Mouse (Mus musculus): ENCODE data around the gene Ltn1.

Gene Ltn1

DNA sequence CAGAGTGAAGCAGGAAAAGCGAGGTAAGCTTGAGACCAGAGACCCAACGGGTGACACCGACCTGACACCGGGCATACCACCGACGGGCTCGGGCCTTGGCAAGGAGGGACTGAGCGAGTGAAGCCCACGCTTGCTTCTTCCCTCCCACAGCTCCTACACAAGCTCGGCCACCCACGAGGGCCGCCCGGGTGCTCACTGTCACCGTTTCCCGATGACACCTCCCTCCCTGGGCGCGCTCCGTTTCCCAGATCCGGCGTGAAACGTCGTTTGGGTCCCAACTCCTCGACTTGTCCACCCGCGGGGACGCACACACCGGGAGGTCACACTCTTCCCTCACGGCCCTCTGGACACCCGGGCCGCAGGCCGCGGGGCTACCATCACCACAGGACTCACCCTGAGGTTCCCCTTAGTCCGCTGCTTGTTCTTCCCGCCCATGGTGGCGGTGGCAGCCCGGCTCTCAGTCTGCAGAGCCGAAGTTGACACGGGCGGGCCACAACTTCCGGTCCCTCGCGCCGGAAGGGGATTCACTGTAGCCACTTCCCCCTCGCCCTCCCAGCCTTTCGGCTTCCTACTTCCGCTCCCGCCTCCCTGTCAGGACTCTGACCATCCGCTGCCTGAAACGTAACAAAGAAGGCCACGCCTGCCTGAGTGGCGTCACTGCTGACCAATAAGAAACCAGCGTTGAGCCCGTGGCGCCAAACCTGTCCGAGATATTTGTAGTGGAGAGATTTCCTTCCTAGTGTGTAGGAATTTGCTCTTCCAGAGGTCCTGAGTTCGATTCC, at the start of gene Ltn1:
Gene Ltn1 (minus strand): TSS at position 580 of the 782 bp plus-strand sequence.
- DNase-seq (ENCODE audit: low read depth, low spot score) = peak; percentile 98

DNA sequence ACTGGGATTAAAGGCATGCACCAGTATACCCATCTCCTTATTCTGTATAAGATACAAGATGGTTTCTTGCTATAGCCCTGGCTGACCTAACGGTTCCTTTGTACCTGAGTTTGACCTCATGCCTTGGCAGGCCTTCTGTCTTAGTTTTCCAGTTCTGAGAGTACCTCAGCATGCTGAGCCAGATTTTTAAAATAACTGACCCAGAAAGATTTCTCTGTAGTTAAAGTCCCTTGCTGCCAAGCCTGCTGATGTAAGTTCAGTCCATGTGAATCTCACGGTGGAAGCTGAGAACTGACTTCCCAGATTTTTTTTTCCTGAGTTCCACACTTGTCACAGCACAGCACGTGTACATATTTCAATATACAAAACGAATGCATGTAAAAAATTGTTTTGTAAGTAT, 38.2 kb upstream of the Ltn1 start:
- DNase-seq (ENCODE audit: low read depth, low spot score) = no peak

DNA sequence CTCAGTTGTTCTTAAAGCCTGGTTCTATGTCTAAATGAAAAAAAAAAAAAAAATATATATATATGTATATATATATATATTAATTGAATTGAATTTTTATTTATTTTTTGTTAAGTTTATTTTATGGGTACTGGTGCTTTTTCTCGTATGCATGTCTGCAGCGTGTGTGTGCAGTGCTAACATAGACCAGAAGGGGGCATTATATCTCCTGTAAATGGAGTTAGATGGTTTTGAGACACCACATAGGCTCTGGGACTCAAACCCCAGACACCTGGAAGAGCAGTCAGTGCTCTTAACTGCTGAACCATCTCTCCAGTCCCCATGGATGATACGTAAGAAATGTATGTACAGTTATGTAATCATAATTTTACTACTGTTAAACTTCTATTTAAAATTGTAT, 26.3 kb upstream of the Ltn1 start:
- DNase-seq (ENCODE audit: low read depth, low spot score) = peak; percentile 42

DNA sequence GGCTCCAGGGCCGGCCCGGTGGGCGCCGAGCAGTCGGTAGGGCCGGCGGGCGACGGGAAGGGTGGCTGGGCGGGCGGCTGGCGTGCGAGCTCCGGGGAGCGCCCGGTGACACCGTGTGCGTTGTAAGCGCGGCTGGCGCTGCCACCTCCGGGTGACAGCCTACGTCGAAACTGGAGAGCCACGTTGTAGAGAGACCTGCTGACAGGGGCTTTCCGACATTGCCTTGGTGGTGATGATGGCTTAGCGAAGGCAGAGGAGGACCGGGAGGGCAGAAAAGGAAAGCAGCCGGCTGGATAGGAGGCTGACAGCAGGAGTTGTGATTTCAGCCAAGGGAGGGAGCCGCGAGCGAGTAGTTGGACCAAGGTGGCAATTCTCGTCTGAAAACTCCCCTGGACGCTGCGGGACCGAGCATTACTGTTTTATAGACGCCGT, 22.8 kb upstream of the Ltn1 start:
- DNase-seq (ENCODE audit: low read depth, low spot score) = peak; percentile 78

DNA sequence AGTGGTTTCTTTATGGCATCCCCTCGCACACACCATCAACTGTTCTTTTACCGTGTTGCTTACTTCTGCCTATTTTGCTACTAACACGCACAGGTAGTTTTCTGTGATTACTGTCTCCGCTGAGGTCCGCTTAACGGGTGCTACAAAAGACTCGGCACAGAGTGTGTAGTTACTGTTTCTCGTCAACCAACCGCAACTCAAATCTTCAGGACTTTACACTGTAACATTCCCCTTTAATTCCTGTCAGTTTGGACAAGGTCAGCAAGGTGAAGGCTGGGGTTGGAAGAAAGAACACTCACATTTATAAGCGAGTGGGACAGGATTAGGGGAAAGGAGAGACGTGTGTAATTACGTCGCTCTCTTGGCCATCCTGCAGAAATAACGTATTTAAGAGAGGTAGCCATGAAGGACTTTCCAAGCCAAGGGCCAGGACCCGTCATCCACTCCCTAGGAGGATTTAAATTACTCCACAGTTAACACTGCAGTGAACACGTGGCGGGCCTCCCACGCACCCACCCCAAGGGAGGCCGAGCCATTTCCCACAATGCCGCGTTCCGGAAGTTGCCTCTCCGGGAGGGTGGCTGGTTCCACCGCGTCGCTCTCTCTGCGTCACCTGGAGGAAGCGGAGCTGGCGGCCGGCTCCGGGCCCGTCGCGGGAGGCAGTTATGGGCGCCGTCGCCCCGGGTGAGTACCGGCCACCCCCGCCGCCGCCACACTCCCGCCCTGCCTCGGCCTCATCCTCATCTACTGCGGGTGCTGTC, 22.2 kb upstream of the Ltn1 start, which contains the start of gene Usp16:
Gene Usp16 (plus strand): TSS at position 285 of the 761 bp plus-strand sequence.
- peak; percentile 95 for DNase-seq (ENCODE audit: low read depth, low spot score)

DNA sequence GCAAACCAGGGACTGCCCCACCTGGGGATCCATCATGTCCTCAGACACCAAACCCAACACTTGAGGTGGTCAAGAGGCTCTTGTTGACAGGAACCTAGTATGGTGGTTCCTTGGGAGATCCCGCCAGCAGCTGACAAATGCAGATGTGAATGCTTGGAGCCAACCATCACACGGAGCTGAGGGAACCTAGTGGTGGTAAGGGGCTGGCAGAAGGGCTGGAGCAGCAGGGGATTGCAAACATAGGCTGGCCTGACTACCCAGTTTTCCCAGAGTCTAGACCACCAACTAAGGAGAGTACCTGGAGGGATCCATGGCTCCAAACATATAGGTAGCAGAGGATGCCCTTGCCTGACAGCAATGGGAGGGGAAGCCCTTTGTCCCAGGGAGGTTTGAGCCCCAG, 20.8 kb upstream of the Ltn1 start:
- no peak for DNase-seq (ENCODE audit: low read depth, low spot score)

DNA sequence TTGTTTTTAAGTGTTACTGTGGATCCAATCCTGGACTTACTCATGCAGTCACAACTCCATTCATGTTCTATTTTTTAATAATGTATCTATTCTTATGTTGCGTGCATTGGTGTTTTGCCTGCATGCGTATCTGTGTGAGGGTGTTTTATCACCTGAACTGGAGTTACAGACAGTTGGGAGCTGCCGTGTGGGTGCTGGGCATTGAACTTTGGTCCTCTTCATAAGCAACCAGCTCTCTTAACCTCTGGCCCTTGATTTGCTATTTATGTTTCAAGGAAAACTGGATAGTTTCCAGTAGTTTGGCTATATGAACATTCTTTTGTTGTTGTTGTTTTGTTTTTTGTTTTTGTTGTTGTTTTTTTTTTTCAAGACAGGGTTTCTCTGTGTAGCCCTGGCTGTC, 13.1 kb upstream of the Ltn1 start:
- DNase-seq (ENCODE audit: low read depth, low spot score) = no peak

DNA sequence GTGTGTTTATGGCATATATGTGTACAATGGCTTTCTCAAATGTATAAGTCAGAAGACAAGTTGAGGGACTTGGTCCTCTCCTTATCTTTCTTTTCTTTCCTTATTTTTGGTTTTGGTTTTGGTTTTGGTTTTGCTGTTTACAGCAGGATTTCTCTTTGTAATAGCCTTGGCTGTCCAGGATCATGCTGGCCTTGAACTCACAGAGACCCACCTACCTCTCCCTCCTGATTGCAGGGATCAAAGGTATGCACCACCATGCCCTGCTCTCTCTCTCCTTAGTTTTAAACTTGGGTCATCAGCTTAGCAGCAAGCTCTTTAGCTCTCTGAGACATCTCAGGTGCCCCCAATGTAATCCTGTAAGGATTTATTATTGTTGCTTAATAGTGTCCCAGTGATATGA, 12.7 kb upstream of the Ltn1 start:
- no peak for DNase-seq (ENCODE audit: low read depth, low spot score)

DNA sequence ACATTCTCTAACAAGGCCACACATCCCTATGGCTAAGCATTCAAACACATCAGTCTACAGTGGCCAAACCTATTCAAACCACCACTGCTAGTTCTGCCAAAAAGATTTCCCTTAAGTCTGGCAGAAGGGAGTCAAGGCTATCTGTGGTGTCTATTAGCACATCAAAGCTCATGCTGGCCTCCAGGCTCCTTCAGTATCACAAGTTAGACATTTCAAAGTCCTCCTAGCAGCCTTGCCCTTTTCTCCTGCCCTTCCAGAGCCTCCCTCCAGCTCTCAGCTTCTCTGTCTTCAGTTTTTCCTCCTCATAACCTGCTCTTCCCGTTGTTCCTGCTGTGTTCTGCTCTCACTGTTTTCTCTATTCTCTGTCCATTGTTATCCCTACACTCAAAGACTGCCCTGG, 11.7 kb upstream of the Ltn1 start:
- DNase-seq (ENCODE audit: low read depth, low spot score) = no peak

DNA sequence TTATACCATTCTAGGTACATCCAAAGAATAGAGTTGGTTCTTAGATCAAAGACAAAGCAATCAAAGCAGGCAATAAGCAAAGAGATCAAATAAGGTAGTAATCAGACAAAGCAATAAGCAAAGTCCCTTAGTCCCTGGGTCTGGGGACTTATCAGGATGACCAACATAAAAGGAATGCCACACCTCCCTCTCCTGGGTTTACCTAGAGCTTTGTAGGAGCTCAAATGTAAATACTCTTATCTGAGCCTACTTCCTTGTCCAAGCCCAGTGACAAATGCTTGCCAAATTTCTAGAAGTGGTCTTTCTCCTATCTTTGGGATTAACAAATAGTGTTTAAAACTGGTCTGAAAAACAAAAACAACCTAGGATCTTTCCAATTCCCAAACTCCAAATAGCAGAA, 10.8 kb upstream of the Ltn1 start:
- no peak for DNase-seq (ENCODE audit: low read depth, low spot score)

DNA sequence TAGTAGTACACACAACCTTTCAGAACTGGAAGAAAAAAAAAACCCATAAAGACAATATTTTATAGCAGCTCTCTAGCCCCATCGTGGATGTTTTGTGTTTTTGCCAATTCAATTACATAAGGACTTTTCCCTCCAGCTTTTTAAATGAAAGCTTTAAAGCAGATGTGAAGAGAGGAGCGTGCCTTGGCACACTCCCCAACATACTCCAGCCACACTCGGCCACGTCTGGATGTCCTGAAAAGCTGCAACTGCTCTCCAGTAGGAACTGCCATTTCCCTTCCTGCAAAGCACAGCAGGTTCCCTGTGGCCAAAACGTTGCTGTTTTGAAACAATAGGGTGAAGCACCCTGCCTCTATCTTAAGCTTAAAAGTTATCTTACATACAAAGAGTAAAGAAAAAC, 9.9 kb upstream of the Ltn1 start:
- DNase-seq (ENCODE audit: low read depth, low spot score) = no peak

DNA sequence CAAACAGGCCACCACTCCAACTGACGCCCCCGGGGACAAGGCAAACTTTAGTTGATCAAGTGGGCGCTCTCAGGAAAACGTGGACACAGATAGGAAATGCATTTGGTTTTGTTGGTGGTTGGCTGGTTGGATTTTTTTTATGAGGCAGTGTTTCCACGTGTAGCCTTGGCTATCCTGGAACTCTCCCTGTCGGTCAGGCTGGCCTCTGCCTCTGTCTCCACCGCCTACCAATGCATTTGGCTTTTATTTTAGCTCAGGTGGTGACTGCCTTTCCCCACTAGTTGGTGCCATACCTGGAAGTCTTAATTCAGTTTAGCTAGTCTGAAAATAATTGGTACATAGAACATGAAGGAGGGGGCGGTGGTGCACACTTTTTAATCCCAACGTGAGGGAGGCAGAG, 8.7 kb upstream of the Ltn1 start:
- peak; percentile 66 for DNase-seq (ENCODE audit: low read depth, low spot score)

DNA sequence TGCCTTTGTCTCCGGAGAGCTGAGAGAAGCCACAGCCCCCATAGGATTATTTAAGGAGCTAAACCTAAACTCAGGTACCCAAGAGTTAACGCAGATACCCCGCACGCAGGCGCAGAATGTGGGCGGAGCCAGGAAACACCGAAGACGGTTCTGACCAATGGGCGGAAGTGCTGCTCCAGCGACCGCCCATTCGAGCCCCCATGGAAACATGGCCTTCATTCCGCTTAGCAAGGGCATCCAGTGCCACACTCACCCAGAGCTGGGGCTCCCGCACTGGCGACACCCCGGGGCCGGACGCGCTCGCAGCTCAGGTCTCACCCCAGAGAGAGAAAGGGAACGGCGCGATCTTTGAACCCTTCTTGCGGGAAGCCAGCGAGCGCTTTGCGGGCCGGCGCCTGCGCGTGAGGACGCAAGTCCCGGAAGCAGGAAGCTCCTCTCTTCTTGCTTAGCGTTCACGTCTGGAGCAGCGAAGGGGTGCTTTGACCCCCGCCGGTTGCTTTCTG, 7.8 kb upstream of the Ltn1 start, which contains the start of gene Rwdd2b:
Gene Rwdd2b (minus strand): TSS at position 390 of the 503 bp plus-strand sequence.
- peak; percentile 97 for DNase-seq (ENCODE audit: low read depth, low spot score)

DNA sequence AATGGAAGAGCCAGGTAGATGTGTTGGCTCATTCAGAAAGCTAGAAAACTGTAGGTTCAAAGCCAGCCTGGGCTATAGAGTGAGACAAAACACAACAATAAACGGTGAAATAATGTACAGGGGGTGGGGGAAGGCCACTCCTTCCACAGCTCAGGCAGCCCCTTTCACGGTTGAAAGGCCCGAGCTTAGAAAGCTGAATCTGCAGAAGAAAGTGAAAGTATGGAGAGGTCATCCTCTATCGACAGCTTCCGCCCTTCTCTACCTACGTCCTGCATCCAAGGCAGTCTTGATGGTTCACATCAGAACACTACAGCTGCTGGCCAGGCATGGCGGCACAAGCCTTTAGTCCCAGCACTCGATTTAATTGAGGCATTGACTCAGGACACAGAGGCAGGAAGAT, 6.3 kb upstream of the Ltn1 start:
- no peak for DNase-seq (ENCODE audit: low read depth, low spot score)

DNA sequence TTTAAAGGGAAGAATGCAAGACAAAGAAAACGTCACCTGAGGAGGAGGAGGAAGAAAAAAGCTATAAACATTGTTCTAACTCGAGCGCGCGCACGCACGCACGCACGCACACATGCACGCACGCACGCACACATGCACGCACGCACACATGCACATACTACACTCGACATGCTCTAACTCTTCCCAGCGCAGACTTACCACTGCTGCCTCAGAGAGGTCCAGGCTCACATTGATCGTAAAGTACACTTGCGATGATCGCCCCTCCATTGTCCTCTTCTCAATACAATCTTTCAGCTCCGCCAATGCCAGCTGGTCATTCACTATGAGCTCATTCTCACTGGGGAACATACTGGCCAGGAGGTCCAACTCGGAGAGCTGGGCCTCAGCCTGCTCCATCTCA, 4.7 kb upstream of the Ltn1 start:
- DNase-seq (ENCODE audit: low read depth, low spot score) = no peak

DNA sequence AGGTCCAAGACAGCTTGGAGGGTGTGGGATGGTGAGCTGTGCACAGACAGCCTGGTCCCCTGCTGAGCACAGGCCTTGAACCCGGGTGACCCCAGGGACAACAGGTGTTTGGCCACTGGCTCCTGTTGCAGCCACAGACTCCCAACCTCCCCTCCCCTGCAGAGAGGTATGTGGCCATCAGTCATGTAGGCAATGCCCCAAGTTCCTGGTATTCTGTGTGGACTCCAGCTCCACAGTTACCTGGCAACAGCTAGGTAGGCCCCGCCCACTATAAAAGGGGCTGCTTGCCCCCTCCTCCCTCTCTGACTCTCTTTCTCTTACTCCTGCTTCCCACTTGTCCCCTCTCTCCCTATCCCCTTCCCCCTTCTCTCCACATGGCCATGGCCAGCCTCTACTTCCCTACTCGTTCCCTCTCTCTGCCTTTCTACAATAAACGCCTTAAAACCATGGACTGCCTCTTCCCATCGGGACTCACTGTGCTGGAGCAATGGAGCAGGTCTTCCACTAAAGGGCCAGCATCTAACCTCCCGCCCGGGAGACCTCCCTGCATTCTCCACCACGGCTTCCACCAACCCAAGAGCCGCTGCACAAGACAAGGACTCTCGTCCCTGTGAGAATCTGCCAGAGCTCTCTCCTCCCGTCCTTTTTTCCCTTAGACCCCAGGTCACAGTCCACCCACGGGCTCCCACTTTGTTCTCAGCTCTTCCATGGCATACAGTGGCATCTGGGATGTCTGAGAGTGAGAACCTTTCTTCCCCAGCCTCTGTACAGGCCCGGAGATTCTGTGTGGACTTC, 3.2 kb upstream of the Ltn1 start:
- no peak for DNase-seq (ENCODE audit: low read depth, low spot score)

DNA sequence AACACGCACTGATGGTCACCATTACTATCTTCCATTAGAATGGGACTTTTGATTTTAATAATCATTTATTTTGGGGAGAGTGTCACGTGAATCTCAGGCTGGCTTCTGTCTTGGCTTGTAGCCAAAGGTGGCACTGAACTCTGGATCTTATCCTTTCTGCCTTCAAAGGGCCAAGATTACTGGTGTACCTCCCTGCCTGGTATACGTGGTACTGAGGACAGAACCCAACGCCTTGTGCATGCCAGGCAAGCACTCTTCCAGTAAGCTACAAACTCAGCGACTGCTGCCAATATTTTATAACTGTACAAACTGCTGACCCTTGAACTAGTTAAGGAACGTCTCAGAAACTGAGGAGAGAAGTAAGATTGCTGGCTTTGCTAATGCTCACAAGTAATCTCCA, 2.5 kb upstream of the Ltn1 start:
- DNase-seq (ENCODE audit: low read depth, low spot score) = no peak

DNA sequence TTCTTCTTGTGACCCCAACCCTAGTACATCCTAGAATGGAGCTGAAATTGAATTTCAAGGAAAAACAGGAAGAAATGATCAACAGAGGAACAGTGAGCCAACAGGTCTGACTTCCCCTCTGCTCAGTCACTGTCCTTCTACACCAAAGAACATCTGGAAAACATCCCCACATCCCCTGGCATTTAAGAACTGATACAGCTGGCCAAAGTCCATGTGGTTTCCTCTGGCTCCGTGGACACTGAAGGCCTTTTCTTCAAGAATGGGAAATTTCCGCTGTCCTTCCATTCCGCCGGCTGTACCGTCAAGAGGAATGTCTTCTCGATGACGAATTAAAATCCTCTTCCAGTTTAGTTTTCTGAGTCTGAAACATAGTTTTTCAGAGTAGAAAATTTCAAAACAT, 1.9 kb upstream of the Ltn1 start:
- no peak for DNase-seq (ENCODE audit: low read depth, low spot score)

DNA sequence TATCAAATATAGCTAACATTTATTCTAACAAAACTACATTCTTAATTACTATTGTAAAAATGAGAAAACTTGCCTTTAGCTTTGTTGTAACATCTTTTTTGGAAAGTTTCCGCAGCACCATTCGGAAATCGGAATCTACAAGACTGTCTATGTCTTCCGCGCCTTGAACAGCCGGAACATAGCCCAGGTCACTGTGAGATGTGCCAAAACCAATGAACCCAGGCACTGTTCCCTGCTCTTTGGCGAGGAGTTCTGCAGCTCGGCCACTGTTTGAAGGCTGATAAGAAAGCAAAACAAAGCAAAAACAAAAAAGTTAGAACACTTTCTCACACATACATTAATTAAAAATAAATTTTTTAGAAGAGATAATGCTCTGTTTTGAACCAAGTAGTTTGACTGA, 4.9 kb downstream of the Ltn1 start:
- DNase-seq (ENCODE audit: low read depth, low spot score) = no peak

DNA sequence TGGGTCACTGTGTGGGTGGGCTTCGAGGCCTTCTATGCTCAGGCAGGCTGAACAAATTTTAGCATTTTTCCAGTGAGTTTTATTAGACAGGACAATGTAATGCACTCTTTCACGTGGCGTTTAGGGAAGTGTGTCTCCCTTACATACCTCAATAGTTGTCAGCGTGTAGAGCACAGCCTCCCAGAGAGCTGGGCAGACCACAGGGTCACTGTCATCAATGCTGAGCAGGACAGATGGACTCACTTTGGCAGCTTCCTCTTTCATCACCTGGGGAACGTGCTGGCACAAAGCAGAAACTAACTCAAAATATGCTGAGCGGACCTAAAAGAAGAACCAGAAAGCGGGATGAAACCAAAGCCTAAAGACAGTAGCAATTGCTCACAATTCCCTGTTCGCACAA, 11.8 kb downstream of the Ltn1 start:
- DNase-seq (ENCODE audit: low read depth, low spot score) = no peak

DNA sequence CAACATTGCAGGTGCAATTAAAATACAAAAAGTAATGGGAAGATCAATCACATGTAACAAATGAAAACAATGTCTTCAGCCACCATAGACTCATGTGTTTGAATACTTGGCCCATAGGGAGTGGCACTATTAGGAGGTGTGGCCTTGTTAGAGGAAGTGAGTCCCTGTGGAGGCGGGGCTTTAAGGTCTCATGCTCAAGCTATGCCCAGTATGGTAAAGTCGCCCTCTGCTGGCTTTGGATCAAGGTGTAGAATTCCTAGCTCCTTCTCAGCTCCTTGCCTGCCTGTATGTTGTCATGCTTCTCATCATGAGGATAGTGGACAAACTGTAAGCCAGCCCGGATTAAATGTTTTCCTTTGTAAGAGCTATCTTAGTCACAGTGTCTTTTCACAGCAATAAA, 27.4 kb downstream of the Ltn1 start:
- peak; percentile 56 for DNase-seq (ENCODE audit: low read depth, low spot score)

Measured in CD4-positive, CD25-positive, alpha-beta regulatory T cell, adult 2 months (primary cell).